Mouse (Mus musculus) hindbrain, embryonic 10.5 days (tissue): ENCODE results near the gene Nr1d1. TPM values are rescaled to one million over a fixed set of nuclear protein-coding genes. Genes with fewer than 3 reads are reported as not detected.

Experiments used
- DNase-seq: peaks from one replicate; pipeline ENCODE4 v3.0.0-alpha.2; 2017; ENCODE audit warnings: low spot score
- H3K27ac ChIP-seq: fragments of 300-500 bp; sonication (generic); 2 replicates; pipeline ENCODE4 v1.5.1; 2016; ENCODE audit warnings: mild to moderate bottlenecking, moderate library complexity
- H3K27me3 ChIP-seq: fragments of 300-500 bp; sonication (generic); 2 replicates; pipeline ENCODE4 v1.6.1; 2016; ENCODE audit warnings: mild to moderate bottlenecking; ENCODE audit not compliant: poor library complexity, insufficient read depth, severe bottlenecking
- H3K36me3 ChIP-seq: fragments of 300-500 bp; sonication (generic); 2 replicates; pipeline ENCODE4 v1.6.1; 2016; ENCODE audit warnings: mild to moderate bottlenecking, moderate library complexity
- H3K4me1 ChIP-seq: fragments of 300-500 bp; sonication (generic); replicated peaks from 2 replicates; pipeline ENCODE4 v1.6.1; 2016; ENCODE audit warnings: mild to moderate bottlenecking
- H3K4me3 ChIP-seq: fragments of 300-500 bp; sonication (generic); 2 replicates; pipeline ENCODE4 v1.5.1; 2016; ENCODE audit warnings: mild to moderate bottlenecking, moderate library complexity
- H3K9me3 ChIP-seq: fragments of 300-500 bp; sonication (generic); 2 replicates; pipeline ENCODE4 v1.6.1; 2016; ENCODE audit warnings: mild to moderate bottlenecking, moderate library complexity
- WGBS: fragments of 180-500 bp; shearing (Covaris S2); methylation state at CpG from one replicate; pipeline ENCODE4 v1.1.7; 2016; 5-methylcytosine and 5-hydroxymethylcytosine counted together
- polyA plus RNA-seq: library from polyadenylated mRNA; unstranded; fragments of >200 nt; fragmentation: Nextera tagmentation; extraction: Ambion mirVana; gene quantifications from 2 replicates; pipeline ENCODE4 v1.2.1, GENCODE M21; 2016

Gene Nr1d1
- polyA plus RNA-seq, 1 experiment from 2014 or later, result 1.5 TPM

DNA sequence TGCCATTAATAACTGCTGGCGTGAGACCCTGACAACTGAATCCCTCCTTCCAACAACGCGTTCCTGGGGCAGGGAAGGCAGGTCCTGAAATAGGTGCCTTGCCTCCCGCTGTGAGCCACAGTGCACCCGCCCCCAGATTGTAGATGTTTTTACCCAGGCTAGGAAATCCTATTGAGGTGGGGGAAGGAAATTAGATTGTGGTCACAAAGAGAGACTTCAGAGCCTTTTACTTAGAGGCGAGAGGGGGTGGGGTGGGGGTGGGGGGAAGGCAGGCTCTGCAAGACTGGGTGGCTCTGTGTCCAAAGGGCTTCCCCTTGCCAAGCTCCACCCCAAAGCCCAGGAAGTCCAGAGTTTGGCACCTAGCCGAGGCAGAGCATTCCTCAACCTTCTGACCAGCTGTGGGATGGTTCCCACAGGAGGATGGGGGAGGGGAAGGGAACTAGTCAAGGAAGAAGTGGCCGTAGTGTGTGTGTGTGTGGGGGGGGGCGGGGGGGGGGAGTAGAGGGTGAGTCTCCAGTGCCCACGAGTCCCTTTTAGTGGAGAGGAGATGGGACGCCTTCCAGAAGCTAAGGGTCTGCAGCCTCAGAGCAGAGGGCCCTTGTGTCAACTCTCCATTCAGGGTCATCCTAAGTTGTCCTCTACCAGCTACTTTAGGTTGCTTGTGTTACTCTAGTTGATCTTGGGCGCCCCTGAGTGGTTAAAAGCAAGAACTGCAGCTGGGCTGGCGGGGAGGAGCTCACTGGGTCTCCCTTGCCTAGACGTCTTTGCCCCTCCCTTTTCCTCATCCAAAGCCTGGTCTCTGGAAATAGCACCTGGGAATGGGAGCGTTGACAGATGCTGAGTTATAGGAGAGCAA is 11.5 kb upstream of the Nr1d1 start:
- H3K27me3 ChIP-seq, result peaks cover 5% of the 10 kb centered on the region; the same call in 1 of the 2 replicates
- 6% methylated on average over 15 of the region's 15 CpGs for WGBS
- H3K27ac ChIP-seq, result peak overlapping the region; percentile 77
- H3K4me1 ChIP-seq, result peaks cover 74% of the 10 kb centered on the region
- peak overlapping the region; percentile 30 for H3K4me3 ChIP-seq
- no peaks in the 10 kb centered on the region for H3K36me3 ChIP-seq
- H3K9me3 ChIP-seq, result no peaks in the 10 kb centered on the region
- DNase-seq, result peak; percentile 95

GRCm38 (mm10) chr11:98785772-98786281 is 10.7 kb upstream of the Nr1d1 start:
- no peaks in the 10 kb centered on the region for H3K9me3 ChIP-seq
- peak overlapping the region; percentile 30 for H3K4me3 ChIP-seq
- H3K4me1 ChIP-seq, result peaks cover 78% of the 10 kb centered on the region
- WGBS, result 10% methylated on average over 12 of the region's 12 CpGs
- peak overlapping the region; percentile 60 for H3K27ac ChIP-seq
- no peaks in the 10 kb centered on the region for H3K36me3 ChIP-seq
- peaks cover 5% of the 10 kb centered on the region; the same call in 1 of the 2 replicates for H3K27me3 ChIP-seq
- DNase-seq, result peak; percentile 70

DNA sequence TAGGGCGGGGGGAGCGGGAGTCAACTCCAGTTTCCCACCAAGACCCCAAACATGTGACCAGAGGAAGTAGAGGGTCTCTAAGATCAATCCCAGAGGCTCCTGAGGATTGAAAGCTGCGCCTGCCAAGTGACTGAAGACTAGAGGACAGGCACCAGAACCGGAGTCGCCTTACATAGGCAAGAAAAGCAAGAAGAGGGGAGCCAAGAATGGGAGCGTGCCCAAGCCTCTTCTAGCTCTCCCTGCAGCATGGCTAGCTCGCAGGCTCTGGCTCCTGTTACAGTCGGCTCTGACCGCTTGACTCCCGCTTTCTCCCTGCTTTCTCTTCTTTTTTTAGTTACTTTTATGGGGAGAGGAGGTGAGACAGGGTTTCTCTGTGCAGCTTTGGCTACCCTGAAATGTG is 10.1 kb upstream of the Nr1d1 start:
- Histone ChIP-seq H3K4me1 (peaks cover 78% of the 10 kb centered on the region), H3K36me3 (no peaks in the 10 kb centered on the region), H3K27me3 (peaks cover 5% of the 10 kb centered on the region; the same call in 1 of the 2 replicates), H3K27ac (peak overlapping the region; percentile 60), H3K4me3 (no peak overlapping the region), H3K9me3 (no peaks in the 10 kb centered on the region)
- 73% methylated on average over 10 of the region's 10 CpGs for WGBS
- DNase-seq, result no peak

DNA sequence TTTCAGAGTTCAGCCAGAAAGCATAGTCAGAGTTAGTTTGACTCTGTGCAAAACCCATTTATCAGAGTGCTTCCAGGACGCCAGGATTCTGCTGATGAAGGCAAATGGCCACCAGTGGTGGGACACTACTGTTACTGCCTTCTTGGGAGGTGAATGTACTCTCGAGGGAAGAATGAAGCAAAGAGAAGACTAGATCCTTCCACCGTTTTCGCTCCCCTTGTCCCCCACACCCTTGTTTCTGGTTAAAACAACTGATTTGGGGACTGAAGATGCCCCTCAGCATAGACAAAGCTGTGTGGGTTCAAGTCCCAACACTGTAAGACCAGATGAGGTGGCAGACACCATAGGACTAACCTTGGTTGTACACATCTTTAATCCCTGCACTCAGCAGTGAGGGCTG is 9.0 kb upstream of the Nr1d1 start:
- WGBS, result 67% methylated on average over 4 of the region's 4 CpGs
- H3K9me3 ChIP-seq, result no peaks in the 10 kb centered on the region
- H3K27ac ChIP-seq, result no peak overlapping the region; the same call in 1 of the 2 replicates
- peaks cover 5% of the 10 kb centered on the region; the same call in 1 of the 2 replicates for H3K27me3 ChIP-seq
- peaks cover 73% of the 10 kb centered on the region for H3K4me1 ChIP-seq
- no peaks in the 10 kb centered on the region for H3K36me3 ChIP-seq
- DNase-seq, result no peak
- H3K4me3 ChIP-seq, result no peak overlapping the region

GRCm38 (mm10) chr11:98783236-98783696 is 8.1 kb upstream of the Nr1d1 start:
- Histone ChIP-seq H3K9me3 (no peaks in the 10 kb centered on the region), H3K4me3 (peak overlapping the region; percentile 42), H3K27ac (peak overlapping the region; percentile 90), H3K4me1 (peaks cover 64% of the 10 kb centered on the region), H3K36me3 (no peaks in the 10 kb centered on the region), H3K27me3 (peaks cover 5% of the 10 kb centered on the region; the same call in 1 of the 2 replicates)
- under 1% methylated on average over 20 of the region's 20 CpGs for WGBS
- DNase-seq, result peak; percentile 81

GRCm38 (mm10) chr11:98782651-98783235 is 7.6 kb upstream of the Nr1d1 start:
- Histone ChIP-seq H3K27ac (peak overlapping the region; percentile 90), H3K9me3 (no peaks in the 10 kb centered on the region), H3K27me3 (peaks cover 5% of the 10 kb centered on the region; the same call in 1 of the 2 replicates), H3K4me1 (peaks cover 65% of the 10 kb centered on the region), H3K36me3 (no peaks in the 10 kb centered on the region), H3K4me3 (peak overlapping the region; percentile 42)
- WGBS, result 1% methylated on average over 17 of the region's 17 CpGs
- DNase-seq, result peak; percentile 52

GRCm38 (mm10) chr11:98781851-98782512 is 6.8 kb upstream of the Nr1d1 start:
- peak; percentile 43 for DNase-seq
- Histone ChIP-seq H3K27me3 (peaks cover 5% of the 10 kb centered on the region), H3K27ac (peak overlapping the region; percentile 90), H3K4me3 (peak overlapping the region; percentile 42), H3K36me3 (no peaks in the 10 kb centered on the region), H3K9me3 (no peaks in the 10 kb centered on the region), H3K4me1 (peaks cover 68% of the 10 kb centered on the region)
- 14% methylated on average over 13 of the region's 14 CpGs for WGBS

DNA sequence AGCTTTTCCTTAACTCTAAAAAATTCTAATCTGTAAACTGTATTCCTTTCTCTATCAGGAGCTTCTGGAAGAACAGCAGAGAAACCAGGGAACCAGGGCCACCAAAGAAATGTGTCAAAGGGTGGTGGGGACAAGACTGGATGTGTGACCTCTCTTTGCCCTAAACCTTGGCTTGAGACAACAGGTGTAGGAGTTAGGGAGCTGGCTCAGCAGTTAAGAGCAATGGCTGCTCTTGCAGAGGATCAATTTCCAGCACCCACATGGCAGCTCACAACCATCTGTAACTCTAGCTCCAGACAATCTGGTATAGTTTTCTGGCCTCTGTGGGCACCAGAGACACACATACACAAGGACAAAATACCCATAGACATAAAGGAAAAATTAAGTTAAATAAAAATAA is 2.8 kb upstream of the Nr1d1 start:
- Histone ChIP-seq H3K27me3 (peaks cover 7% of the 10 kb centered on the region; the same call in 1 of the 2 replicates), H3K4me3 (no peak overlapping the region), H3K36me3 (no peaks in the 10 kb centered on the region), H3K27ac (no peak overlapping the region; the same call in 1 of the 2 replicates), H3K4me1 (peaks cover 70% of the 10 kb centered on the region), H3K9me3 (no peaks in the 10 kb centered on the region)
- no peak for DNase-seq

DNA sequence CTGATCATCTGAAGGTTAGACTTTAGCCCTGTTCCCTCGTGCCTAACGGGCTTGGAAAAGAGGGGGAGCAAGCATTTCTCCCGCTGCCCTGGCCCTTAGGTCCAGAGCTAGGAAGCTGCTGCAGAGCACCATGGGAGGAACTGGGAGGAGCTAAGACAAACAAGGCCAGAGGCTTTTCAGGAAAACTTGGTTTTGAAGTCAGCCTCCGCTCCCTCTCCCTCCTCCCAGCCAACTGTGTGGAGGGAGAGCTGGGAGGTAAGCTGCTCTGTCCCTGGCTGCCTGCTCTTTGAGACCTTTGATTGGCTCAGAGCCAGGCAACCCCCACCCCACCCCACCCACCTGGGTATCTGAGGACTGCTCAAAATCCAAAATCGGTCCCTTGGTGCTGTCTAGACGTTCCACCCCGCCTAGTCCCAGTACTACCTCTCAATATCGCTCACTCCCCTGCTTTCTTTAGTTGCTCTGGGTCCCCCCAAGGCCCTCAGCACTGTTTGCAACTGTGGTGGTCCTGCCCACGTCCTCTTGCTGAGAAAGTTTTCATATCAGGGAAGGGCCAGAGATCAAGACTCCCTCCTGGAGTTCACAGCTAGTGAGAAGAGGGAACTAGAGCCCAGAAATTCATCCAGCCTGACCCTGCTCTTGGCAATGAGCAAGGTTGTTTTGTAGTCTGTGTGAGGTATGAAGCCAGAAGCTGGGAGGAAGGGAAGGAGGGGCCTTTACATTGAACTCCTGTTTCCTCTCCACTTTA is 1.9 kb upstream of the Nr1d1 start:
- DNase-seq, result peak; percentile 52
- 10% methylated on average over 9 of the region's 9 CpGs for WGBS
- Histone ChIP-seq H3K27me3 (peaks cover 7% of the 10 kb centered on the region; the same call in 1 of the 2 replicates), H3K4me3 (peak overlapping the region; percentile 28), H3K9me3 (no peaks in the 10 kb centered on the region), H3K27ac (peak overlapping the region; percentile 84), H3K4me1 (peaks cover 68% of the 10 kb centered on the region), H3K36me3 (no peaks in the 10 kb centered on the region)

DNA sequence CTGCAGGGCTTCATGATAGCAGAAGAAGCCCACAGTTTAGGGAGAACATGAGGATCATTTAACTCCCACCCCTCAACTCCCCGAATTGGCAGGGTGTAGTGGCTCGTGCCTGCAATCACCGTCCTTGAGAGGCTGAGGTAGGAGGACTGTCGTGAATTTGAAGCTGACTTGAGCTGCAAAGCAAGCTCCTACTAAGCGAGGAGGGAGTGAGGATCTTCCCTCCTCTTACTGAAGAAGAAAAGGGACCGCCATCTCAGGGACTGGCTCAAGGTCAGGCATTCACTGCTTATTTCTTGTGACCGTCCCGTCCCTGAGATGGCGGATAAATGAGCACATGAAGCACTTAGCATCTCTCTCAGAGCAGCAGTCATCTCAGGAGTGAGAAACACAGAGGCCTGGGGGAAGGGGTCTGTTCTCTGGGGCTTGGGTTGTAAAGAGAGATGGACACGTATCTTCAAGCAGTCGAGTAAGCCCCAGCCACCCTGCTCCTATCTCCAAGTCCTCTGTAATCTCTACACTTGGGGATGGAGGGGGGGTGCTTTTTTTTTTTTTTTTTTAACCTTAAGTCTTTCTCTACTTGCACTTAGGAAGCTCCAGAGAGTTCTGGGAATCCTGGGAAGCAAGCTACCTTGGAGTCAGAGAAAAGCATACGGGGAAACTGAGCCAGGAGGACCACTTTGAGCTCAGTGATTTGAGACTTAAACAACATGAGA is 1.1 kb upstream of the Nr1d1 start:
- no peak for DNase-seq
- Histone ChIP-seq H3K36me3 (0 out of 2 replicates have a peak, but pooled peaks cover 5% of the 10 kb centered on the region), H3K27ac (peak overlapping the region; percentile 84), H3K9me3 (no peaks in the 10 kb centered on the region), H3K4me3 (peak overlapping the region; percentile 53), H3K4me1 (peaks cover 64% of the 10 kb centered on the region), H3K27me3 (peaks cover 7% of the 10 kb centered on the region; the same call in 1 of the 2 replicates)
- WGBS, result 58% methylated on average over 12 of the region's 12 CpGs

GRCm38 (mm10) chr11:98775348-98776051 is 367 bp upstream of the Nr1d1 start:
- peaks cover 8% of the 10 kb centered on the region; the same call in 1 of the 2 replicates for H3K36me3 ChIP-seq
- H3K4me1 ChIP-seq, result peaks cover 63% of the 10 kb centered on the region
- H3K4me3 ChIP-seq, result peak overlapping the region; percentile 53
- H3K27ac ChIP-seq, result peak overlapping the region; percentile 84
- H3K9me3 ChIP-seq, result no peaks in the 10 kb centered on the region
- 8% methylated on average over 15 of the region's 15 CpGs for WGBS
- H3K27me3 ChIP-seq, result peaks cover 7% of the 10 kb centered on the region; the same call in 1 of the 2 replicates
- peak; percentile 94 for DNase-seq
